Mouse (Mus musculus): Measurements from ENCODE around the gene Sp100. TPM values are rescaled to one million over a fixed set of nuclear protein-coding genes. Genes with fewer than 3 reads are reported as not detected.

Sp100 gene
- total RNA-seq, 1 experiment from 2014 or later = 124 TPM

GRCm38 (mm10) chr1:85736355-85737184 lies 86.8 kb downstream of the Sp100 start:
- peak; percentile 66 to 71 for ATAC-seq (replicated peaks in 1 of 2; ENCODE audit: insufficient read depth in 1 of 2, low FRiP score in 2 of 2, low TSS enrichment in 1 of 2, low read depth in 1 of 2, poor library complexity in 2 of 2, severe bottlenecking in 2 of 2)

GRCm38 (mm10) chr1:85739000-85739399 lies 89.2 kb downstream of the Sp100 start:
- no peak for ATAC-seq (replicated peaks in 1 of 2; ENCODE audit: insufficient read depth in 1 of 2, low FRiP score in 2 of 2, low TSS enrichment in 1 of 2, low read depth in 1 of 2, poor library complexity in 2 of 2, severe bottlenecking in 2 of 2)

- ATAC-seq (replicated peaks in 1 of 2; ENCODE audit: insufficient read depth in 1 of 2, low FRiP score in 2 of 2, low TSS enrichment in 1 of 2, low read depth in 1 of 2, poor library complexity in 2 of 2, severe bottlenecking in 2 of 2) = no peak
Observed at GRCm38 (mm10) chr1:85739819-85740218, 90.0 kb downstream of the Sp100 start.

GRCm38 (mm10) chr1:85740923-85741322 lies 91.1 kb downstream of the Sp100 start:
- no peak for ATAC-seq (replicated peaks in 1 of 2; ENCODE audit: insufficient read depth in 1 of 2, low FRiP score in 2 of 2, low TSS enrichment in 1 of 2, low read depth in 1 of 2, poor library complexity in 2 of 2, severe bottlenecking in 2 of 2)

DNA sequence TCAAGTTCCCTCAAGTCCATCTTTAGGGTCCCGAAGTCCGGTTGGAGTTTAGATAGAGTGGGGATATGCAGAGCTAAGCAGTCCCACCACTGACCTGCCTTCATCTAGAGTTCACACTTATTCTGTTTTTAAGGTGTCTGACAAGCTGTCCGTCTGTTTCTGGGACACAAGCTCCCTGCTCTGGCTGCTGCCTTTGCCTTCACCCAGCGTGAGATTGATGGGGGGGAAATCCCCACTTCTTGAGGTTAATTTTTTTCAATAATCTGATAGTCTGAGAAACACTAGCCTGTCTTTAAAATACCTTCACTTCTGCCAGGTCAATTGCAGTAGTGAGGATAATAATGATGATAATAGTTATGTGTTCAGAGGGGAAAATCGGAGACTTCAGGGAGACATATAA lies 92.5 kb downstream of the Sp100 start:
- no peak for ATAC-seq (replicated peaks in 1 of 2; ENCODE audit: insufficient read depth in 1 of 2, low FRiP score in 2 of 2, low TSS enrichment in 1 of 2, low read depth in 1 of 2, poor library complexity in 2 of 2, severe bottlenecking in 2 of 2)

DNA sequence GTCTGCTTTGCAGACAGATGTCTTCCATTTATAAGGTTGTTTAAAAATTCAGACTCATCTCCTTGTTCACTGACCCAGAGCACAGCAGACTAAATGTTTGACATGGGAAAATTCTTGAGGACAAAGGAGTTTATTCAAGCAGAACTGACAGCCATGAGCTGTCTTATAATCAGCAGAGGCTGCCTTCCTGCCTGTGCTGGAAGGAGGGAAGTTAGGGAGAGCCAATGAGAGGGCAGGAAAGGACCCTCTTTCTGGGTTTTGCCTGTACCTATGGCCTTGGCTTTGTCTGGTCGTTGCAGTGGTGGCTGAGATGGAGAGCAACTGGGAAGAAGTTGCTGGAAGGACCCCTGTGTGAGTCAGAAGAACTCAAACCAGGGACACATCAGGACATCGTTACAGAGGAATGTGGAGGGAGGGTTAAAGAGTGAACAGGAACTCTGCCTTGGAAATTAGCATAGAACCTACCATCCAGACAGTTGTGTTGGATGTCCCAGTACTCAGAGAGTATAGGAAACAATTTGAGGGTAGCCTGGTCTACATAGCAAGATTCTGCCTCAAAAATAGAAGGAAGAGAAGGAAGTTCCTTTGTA lies 93.2 kb downstream of the Sp100 start:
- no peak for ATAC-seq (replicated peaks in 1 of 2; ENCODE audit: insufficient read depth in 1 of 2, low FRiP score in 2 of 2, low TSS enrichment in 1 of 2, low read depth in 1 of 2, poor library complexity in 2 of 2, severe bottlenecking in 2 of 2)

DNA sequence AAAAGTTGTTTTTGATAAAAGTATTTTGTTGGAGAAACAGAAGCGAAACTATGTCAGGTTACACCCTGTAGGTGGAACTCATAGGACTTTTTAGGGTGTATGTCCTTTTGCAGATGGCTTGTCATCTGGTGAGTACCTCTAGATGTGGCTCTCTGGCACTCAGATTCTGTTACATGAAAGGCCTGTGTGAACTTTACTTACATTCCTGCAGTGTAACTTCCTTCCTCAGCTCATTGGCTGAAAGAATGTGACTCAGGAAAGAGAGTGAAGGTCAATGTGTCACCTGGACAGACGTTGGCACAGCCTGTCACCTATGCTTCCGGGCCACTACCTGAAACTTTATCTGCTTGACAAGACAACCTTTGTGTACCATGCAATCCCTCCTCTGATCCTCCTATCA lies 94.8 kb downstream of the Sp100 start:
- ATAC-seq (replicated peaks in 1 of 2; ENCODE audit: insufficient read depth in 1 of 2, low FRiP score in 2 of 2, low TSS enrichment in 1 of 2, low read depth in 1 of 2, poor library complexity in 2 of 2, severe bottlenecking in 2 of 2) = no peak

DNA sequence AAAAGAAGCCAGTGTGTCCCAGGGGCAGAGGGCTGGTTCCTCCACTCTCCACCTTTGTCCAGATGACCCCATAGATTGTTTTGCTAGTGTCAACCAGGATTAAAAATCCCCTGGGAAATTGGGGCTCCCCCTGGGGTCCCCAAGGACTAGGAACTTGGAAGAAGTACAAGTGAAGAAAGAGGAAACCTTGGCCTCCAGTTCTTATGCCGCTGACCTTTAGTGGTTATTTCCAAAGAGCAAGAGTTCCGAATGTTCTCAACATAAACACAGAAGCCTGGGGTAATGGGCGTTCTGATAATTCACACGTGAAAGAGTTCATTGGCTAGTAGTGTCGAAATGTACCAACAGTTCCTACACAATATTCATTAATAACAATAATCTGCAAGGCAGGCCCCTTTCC lies 96.7 kb downstream of the Sp100 start:
- no peak for ATAC-seq (replicated peaks in 1 of 2; ENCODE audit: insufficient read depth in 1 of 2, low FRiP score in 2 of 2, low TSS enrichment in 1 of 2, low read depth in 1 of 2, poor library complexity in 2 of 2, severe bottlenecking in 2 of 2)

DNA sequence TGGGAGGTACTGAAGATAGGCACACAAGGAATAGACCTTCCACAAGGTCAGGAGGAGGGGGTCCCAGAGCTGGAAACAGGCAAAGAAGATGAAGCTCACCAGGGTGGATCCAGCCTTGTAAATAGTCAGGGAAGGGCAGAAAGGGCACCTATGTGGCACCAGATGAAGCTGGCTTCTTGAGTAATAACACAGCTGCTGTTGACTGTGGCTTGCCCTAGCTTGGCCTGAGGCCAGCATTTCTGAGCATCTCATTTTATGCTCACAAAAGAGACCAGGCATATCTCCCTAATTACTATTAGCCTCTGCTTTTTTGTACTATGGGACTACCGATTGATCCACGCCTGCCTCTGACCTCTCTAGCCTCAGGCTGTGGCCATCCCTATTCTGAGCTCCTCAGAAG lies 100.0 kb downstream of the Sp100 start:
- ATAC-seq (replicated peaks in 1 of 2; ENCODE audit: insufficient read depth in 1 of 2, low FRiP score in 2 of 2, low TSS enrichment in 1 of 2, low read depth in 1 of 2, poor library complexity in 2 of 2, severe bottlenecking in 2 of 2) = no peak

- no peak for ATAC-seq (replicated peaks in 1 of 2; ENCODE audit: insufficient read depth in 1 of 2, low FRiP score in 2 of 2, low TSS enrichment in 1 of 2, low read depth in 1 of 2, poor library complexity in 2 of 2, severe bottlenecking in 2 of 2)
Observed at GRCm38 (mm10) chr1:85750650-85751049, 100.9 kb downstream of the Sp100 start.

GRCm38 (mm10) chr1:85751494-85751893 lies 101.7 kb downstream of the Sp100 start:
- ATAC-seq (replicated peaks in 1 of 2; ENCODE audit: insufficient read depth in 1 of 2, low FRiP score in 2 of 2, low TSS enrichment in 1 of 2, low read depth in 1 of 2, poor library complexity in 2 of 2, severe bottlenecking in 2 of 2) = peak; percentile 94

DNA sequence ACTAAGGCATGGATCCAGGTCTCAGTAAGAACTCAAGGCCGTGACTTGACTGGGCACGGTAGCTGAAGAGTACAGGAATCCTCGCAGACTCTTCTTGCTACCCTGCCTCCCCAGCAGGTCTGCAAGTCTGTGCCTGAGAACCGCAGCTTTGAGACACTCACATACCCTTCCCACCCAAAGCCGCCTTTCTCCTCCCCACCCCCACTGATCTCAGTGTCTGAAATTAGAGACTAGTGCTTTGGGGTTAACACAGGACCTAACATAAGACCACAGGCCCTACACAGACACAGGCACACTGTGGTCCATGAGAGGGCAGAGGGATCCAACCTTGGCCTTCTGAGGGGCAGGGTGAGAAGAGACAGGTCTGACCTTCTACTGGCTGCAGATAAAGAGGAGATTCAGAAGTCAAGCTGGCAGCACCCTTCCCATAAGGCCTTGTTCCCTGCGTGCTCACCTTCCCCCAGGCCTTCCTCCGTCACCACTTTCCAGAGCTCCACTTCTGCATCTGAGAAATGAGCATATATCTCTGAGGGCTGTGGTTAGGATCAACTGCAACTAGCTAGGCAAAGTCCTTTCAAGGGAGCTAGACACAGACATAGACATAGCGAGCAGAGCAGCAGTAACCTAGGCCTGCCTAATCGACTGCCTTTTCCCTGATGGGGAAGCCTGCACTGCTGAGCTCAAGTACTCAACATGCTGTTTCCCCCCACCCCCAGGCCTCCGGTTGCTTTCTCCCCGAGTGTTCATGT lies 102.3 kb downstream of the Sp100 start:
- ATAC-seq (replicated peaks in 1 of 2; ENCODE audit: insufficient read depth in 1 of 2, low FRiP score in 2 of 2, low TSS enrichment in 1 of 2, low read depth in 1 of 2, poor library complexity in 2 of 2, severe bottlenecking in 2 of 2) = peak in 1 of 2 experiments; percentile 19; a peak in 2 of 4 replicates

DNA sequence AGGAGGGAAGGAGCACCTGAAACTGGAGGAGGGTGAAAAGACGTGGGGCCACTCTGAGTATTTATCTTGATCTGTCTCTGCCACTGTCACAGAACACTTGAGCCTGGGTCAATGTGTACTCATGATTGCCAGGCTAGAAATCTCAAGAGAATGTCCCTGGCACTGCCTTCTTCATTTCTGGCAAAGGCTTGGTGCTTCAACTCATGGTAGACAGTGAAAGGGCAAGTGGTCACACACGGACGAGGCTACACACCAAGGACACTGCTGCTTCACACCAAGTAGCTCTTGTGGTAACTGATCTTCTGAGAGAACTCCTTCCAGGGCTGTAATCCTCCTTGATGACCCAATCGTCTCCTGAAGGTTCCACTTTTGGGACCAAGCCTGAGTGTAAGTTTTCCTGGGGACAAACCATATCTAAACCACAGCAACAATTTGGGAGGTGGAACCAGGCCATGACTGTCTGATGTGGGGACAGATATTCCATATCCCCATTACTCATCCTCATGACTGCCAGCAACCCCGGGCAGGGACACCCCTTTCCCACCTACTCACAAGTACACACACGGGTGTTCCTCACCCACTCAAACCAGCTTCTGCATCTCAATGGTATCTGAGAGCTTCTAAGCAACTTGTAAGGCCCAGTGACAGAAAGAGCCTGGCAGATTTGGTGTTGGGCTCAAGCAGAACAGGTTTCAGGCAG lies 107.9 kb downstream of the Sp100 start:
- no peak for ATAC-seq (replicated peaks in 1 of 2; ENCODE audit: insufficient read depth in 1 of 2, low FRiP score in 2 of 2, low TSS enrichment in 1 of 2, low read depth in 1 of 2, poor library complexity in 2 of 2, severe bottlenecking in 2 of 2)

DNA sequence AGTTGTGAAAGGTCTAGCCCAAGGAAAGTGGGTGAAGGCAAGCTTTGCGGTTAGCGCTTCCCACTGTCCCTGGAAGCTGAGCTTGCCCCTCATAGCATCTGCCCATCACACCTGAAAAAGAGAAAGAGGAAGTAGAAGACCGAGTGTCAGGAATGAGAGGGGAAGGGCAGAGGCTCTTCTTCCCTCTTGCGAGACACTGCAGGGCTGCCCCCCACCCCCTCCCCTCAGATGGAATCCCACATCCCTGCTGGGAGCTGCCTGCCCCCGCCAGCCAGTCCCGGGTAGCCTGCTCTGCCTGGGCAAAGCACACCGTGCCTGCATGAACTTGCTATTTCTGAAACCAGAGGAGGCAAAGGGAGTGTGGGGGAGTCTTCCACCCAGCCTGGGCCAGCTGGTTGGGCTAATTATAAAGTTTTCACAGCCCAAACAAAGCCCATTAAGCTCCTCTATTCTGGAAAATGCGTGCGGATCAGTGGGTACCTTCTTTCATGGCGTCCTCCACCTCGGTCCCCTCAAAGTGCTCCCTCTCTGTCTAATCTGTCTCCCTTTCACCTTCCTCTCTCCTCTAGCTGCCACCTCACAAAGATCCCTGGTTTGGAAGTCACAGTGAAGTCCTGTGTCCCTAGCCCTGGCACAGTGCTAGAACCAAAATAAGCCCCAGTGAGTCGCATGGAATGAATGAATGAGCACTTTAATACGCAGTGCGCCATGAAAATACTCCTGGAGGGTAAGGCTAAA lies 108.6 kb downstream of the Sp100 start:
- peak; percentile 65 to 69 for ATAC-seq (replicated peaks in 1 of 2; ENCODE audit: insufficient read depth in 1 of 2, low FRiP score in 2 of 2, low TSS enrichment in 1 of 2, low read depth in 1 of 2, poor library complexity in 2 of 2, severe bottlenecking in 2 of 2)

DNA sequence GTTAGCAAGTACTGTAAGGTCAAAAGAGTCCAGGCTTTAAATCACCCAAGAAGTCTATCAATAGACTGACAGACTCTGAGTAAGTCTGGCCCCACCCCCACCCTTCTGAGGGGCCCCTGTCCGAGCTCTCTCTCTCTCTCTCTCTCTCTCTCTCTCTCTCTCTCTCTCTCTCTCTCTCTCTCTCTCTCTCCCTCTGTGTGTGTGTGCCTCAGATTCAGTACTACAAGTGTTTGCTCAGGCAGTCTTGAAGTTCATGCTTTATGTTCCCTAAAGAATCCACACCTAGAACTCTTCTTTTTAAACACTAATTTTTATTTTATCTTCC lies 109.1 kb downstream of the Sp100 start:
- no peak for ATAC-seq (replicated peaks in 1 of 2; ENCODE audit: insufficient read depth in 1 of 2, low FRiP score in 2 of 2, low TSS enrichment in 1 of 2, low read depth in 1 of 2, poor library complexity in 2 of 2, severe bottlenecking in 2 of 2)
